Mouse (Mus musculus) ES-Bruce4 (cell line): ENCODE measurements around the gene Terb1. TPM values are rescaled to one million over a fixed set of nuclear protein-coding genes. Genes with fewer than 3 reads are reported as not detected.

Experiments
- H3K27ac ChIP-seq: 2 replicates; pipeline ENCODE4 v1.5.1; 2012; ENCODE audit warnings: low read length, inconsistent platforms; ENCODE audit not compliant: insufficient read depth
- H3K27me3 ChIP-seq: 2 replicates; pipeline ENCODE4 v1.6.1; 2012; ENCODE audit warnings: mild to moderate bottlenecking, low read length, inconsistent platforms; ENCODE audit not compliant: control insufficient read depth, poor library complexity, insufficient read depth, severe bottlenecking
- H3K36me3 ChIP-seq: 2 replicates; pipeline ENCODE4 v1.6.1; 2012; ENCODE audit warnings: inconsistent platforms, mild to moderate bottlenecking, low read length, moderate library complexity; ENCODE audit not compliant: control insufficient read depth, poor library complexity, insufficient read depth, severe bottlenecking
- H3K4me1 ChIP-seq: one replicate; pipeline ENCODE4 v1.8.1; 2011; ENCODE audit warnings: low read length; ENCODE audit not compliant: control insufficient read depth, insufficient read depth
- H3K4me3 ChIP-seq: 2 replicates; pipeline ENCODE4 v1.5.1; 2011; ENCODE audit warnings: low read depth, mild to moderate bottlenecking, low read length
- H3K9ac ChIP-seq: 2 replicates; pipeline ENCODE4 v1.6.1; 2012; ENCODE audit warnings: low read depth, mild to moderate bottlenecking, inconsistent platforms; ENCODE audit not compliant: poor library complexity, severe bottlenecking
- H3K9me3 ChIP-seq: replicated peaks from 2 replicates; pipeline ENCODE4 v1.6.1; 2012; ENCODE audit warnings: mild to moderate bottlenecking, low read length, inconsistent platforms; ENCODE audit not compliant: control insufficient read depth, poor library complexity, insufficient read depth, severe bottlenecking
- CTCF ChIP-seq: IDR thresholded peaks from one replicate; pipeline ENCODE4 v1.8.1; 2011; ENCODE audit warnings: low read depth, low read length
- EP300 ChIP-seq: IDR thresholded peaks from 2 replicates; pipeline ENCODE4 v1.6.1; 2011; ENCODE audit warnings: low read depth, low read length; ENCODE audit not compliant: insufficient read depth
- POLR2A ChIP-seq: IDR thresholded peaks from one replicate; pipeline ENCODE4 v1.8.1; 2011; ENCODE audit warnings: low read length; ENCODE audit not compliant: insufficient read depth
- polyA plus RNA-seq: library from polyadenylated mRNA; stranded (reverse); fragments of >200 nt; gene quantifications from 2 replicates; pipeline ENCODE4 v1.2.4, GENCODE M21; 2011; ENCODE audit warnings: low read depth; ENCODE audit not compliant: missing spikeins, insufficient read depth, insufficient read length

Gene Terb1
- polyA plus RNA-seq, 1 experiment: 1.5 TPM

DNA sequence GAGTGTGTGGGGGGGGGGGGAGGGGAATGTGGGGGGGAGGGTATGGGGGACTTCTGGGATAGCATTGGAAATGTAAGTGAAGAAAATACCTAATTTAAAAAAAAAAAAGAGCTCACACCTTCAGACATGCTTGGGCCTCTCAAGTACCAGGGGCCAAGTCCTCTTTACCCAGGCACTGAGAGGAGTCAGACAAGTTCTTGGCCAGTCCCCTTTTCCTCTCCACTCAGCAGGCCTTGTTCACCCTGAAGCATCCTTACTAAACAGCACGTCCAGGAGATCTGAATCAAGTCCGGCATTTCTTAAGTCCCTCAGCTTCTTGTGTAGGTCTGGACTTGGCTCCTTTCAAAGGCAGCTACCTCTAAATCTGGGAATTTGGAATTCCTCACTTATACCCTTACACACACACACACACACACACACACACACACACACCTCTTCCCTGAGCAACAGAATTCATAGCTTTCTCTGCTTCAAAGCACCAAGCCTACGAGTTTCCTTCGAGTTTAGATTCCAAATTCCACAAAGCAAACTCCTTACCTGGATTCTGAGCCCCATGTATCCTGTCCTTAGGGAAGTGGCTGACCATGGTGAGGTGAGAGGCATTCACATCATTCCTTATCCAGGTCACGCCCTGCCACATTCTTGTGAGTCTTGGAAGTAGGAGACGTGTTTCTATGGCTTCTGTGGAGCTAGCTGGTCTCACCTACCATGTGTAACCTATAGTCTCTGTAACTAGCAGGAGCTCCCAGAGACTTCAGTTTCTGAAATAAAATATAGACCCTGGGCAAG is 103.2 kb downstream of the Terb1 start:
- no peaks in the 10 kb centered on the region for H3K9me3 ChIP-seq
- TF ChIP-seq CTCF (no peak), EP300 (no peak), POLR2A (no peak)
- no peaks in the 10 kb centered on the region for H3K27me3 ChIP-seq
- H3K9ac ChIP-seq: no peak overlapping the region
- no peaks in the 10 kb centered on the region for H3K36me3 ChIP-seq
- H3K4me1 ChIP-seq: no peaks in the 10 kb centered on the region
- no peak overlapping the region for H3K4me3 ChIP-seq
- no peak overlapping the region for H3K27ac ChIP-seq

DNA sequence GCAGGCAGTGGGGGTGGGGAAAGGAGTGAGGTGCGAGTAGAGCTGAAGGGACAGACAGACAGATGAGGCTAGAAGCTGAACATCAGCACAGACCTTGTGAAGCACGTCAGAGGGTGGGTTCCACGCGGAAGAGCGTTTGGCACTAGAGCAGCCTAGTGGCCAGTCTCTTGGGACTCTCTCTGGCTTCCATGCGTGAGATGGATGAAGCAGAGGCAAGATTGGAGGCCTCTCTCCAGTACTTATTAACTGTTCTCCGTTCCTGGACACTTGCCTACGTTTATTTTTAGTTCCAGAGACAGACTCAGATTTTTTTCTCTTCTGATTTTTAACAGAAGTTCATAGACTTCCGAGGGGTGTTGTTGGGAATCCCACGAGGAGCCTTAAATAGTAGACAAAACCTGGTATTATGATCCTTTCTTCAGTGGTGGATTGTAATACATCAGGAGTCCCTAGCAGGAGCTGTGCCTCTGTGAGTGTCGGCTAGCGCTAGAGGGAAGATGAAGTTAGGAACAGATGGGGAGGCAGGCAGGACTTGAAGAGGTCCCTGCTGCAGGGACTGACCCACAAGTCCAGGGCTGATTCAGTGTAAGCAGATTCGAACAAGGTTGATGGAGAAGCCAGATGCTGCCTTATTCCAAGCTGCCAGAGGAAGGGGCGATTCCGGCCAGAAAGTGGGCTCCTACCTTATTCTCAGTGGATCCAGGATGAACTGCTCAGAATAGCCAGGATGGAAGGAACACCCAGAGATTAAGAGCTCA is 104.1 kb downstream of the Terb1 start:
- H3K4me1 ChIP-seq: no peaks in the 10 kb centered on the region
- no peak overlapping the region for H3K27ac ChIP-seq

DNA sequence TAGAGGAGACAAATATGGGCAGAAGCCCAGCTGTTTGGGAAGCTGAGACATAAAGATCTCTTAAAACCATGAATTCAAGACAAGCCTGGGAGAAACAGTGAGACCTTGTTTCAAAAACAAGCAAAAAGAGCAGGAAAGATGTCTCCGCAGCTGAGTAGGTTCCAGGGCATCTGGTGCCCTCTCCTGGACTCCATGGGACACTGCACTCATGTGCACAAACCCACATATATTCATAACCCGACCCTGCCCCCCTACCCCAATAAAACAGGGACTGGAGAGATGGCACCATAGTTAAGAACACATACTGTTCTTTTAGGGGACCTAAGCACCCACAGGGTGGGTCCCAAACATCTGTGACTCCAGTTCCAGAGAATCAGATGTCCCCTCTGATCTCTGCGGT is 106.1 kb downstream of the Terb1 start:
- H3K9ac ChIP-seq: no peak overlapping the region
- TF ChIP-seq EP300: no peak
- TF ChIP-seq CTCF: peak; percentile 84
- H3K27me3 ChIP-seq: no peaks in the 10 kb centered on the region
- H3K27ac ChIP-seq: no peak overlapping the region
- H3K9me3 ChIP-seq: no peaks in the 10 kb centered on the region
- H3K4me1 ChIP-seq: no peaks in the 10 kb centered on the region
- no peak overlapping the region for H3K4me3 ChIP-seq
- H3K36me3 ChIP-seq: no peaks in the 10 kb centered on the region

More for the DNA sequence above, 104.1 kb downstream of the Terb1 start:
- no peak overlapping the region for H3K4me3 ChIP-seq
- H3K9me3 ChIP-seq: no peaks in the 10 kb centered on the region
- H3K9ac ChIP-seq: no peak overlapping the region
- no peaks in the 10 kb centered on the region for H3K36me3 ChIP-seq
- TF ChIP-seq EP300: no peak
- no peak for TF ChIP-seq CTCF
- TF ChIP-seq POLR2A: no peak
- H3K27me3 ChIP-seq: no peaks in the 10 kb centered on the region

Other genes with a start within 250 kb of the Terb1 start
- not detected in 2 replicates for gene Cmtm2a, start 216.7 kb downstream of the Terb1 start, polyA plus RNA-seq
- gene Gm45711, start 199.8 kb downstream of the Terb1 start, polyA plus RNA-seq: not detected in 2 replicates
- gene Cmtm1, start 199.8 kb downstream of the Terb1 start, polyA plus RNA-seq: not detected in 2 replicates
- gene Gm11020, start 188.3 kb downstream of the Terb1 start, polyA plus RNA-seq: not detected in 2 replicates
- not detected in 2 replicates for gene Cmtm2b, start 187.7 kb downstream of the Terb1 start, polyA plus RNA-seq
- gene Cmtm3, start 170.5 kb downstream of the Terb1 start, polyA plus RNA-seq: 20.3 and 22.2 TPM in 2 replicates
- gene Cmtm4, start 114.1 kb downstream of the Terb1 start, polyA plus RNA-seq: 53.7 and 58.1 TPM in 2 replicates
- gene Dync1li2, start 66.9 kb downstream of the Terb1 start, polyA plus RNA-seq: 43.2 and 54.9 TPM in 2 replicates
- 114 and 125 TPM in 2 replicates for gene Nae1, start 24.7 kb upstream of the Terb1 start, polyA plus RNA-seq
- 1.2 and 1.4 TPM in 2 replicates for gene Car7, start 24.8 kb upstream of the Terb1 start, polyA plus RNA-seq
- 12.1 and 13.0 TPM in 2 replicates for gene Pdp2, start 81.5 kb upstream of the Terb1 start, polyA plus RNA-seq
- gene Cdh16, start 114.5 kb upstream of the Terb1 start, polyA plus RNA-seq: not detected in 2 replicates
- 1.4 and 1.9 TPM in 2 replicates for gene Rrad, start 121.4 kb upstream of the Terb1 start, polyA plus RNA-seq
- 63.4 and 71.3 TPM in 2 replicates for gene Ciao2b, start 132.1 kb upstream of the Terb1 start, polyA plus RNA-seq
- gene Ces2a, start 224.1 kb upstream of the Terb1 start, polyA plus RNA-seq: not detected in 2 replicates